Mouse (Mus musculus) gastrocnemius, postnatal 25 days (tissue): ENCODE results near the gene H2afv. TPM values are rescaled to one million over a fixed set of nuclear protein-coding genes. Genes with fewer than 3 reads are reported as not detected.

ENCODE experiments used
- DNase-seq: peaks from one replicate; pipeline ENCODE4 v3.0.0; 2022
- microRNA-seq, 2 experiments: library from miRNA; unstranded; fragments of <30 nt; microRNA quantifications; one replicate each; pipeline ENCODE4 v1.2.0; 2021; ENCODE audit warnings: borderline replicate concordance in 2 of 2
- total RNA-seq, 2 experiments: library from RNA; stranded (reverse); gene quantifications; 1 replicate in 1 of 2; 2 replicates in 1 of 2; pipeline ENCODE4 v1.2.3; 2021

The H2afv gene
- total RNA-seq, 2 experiments from 2014 or later: 44.6 TPM

GRCm38 (mm10) chr11:6389483-6389921, 54.7 kb downstream of the H2afv start:
- no peak for DNase-seq

- peak; percentile 95 for DNase-seq
These were observed 55.4 kb downstream of the H2afv start, which contains the start of gene Zmiz2 for GRCm38 (mm10) chr11:6388726-6389413. TSS of gene Zmiz2 (plus strand) at chr11:6389074.

GRCm38 (mm10) chr11:6388126-6388725, 56.0 kb downstream of the H2afv start:
- no peak for DNase-seq

- no peak for DNase-seq
These were observed 63.3 kb downstream of the H2afv start for GRCm38 (mm10) chr11:6380916-6381315.

Small RNA genes lying within 50 kb of the gene (microRNA-seq; reads per million reads assigned to microRNA genes)
- gene Gm22123 (0 reads per million in 2 experiments), gene Mir7651 (0 reads per million in 2 experiments)

Other genes with a start within 250 kb of the H2afv start
- gene A730071L15Rik, start 244.4 kb downstream of the H2afv start, total RNA-seq: under 1 TPM; 0.16 to 0.23 TPM
- gene Nudcd3, start 244.0 kb downstream of the H2afv start, total RNA-seq: 10 to 100 TPM; 57.6 to 60.3 TPM
- under 1 TPM; 0.19 to 0.33 TPM for gene Npc1l1, start 214.3 kb downstream of the H2afv start, total RNA-seq
- gene Ddx56, start 176.7 kb downstream of the H2afv start, total RNA-seq: 10 to 100 TPM; 27.1 to 35.2 TPM
- gene Tmed4, start 169.6 kb downstream of the H2afv start, total RNA-seq: 10 to 100 TPM; 54.1 to 57.4 TPM
- 100 to 1,000 TPM; 664 to 688 TPM for gene Ogdh, start 152.8 kb downstream of the H2afv start, total RNA-seq
- 10 to 100 TPM; 37.4 to 43.0 TPM for gene Zmiz2, start 55.4 kb downstream of the H2afv start, total RNA-seq
- gene Ppia, start 29.0 kb downstream of the H2afv start, total RNA-seq: 100 to 1,000 TPM; 197 to 277 TPM
- 10 to 100 TPM; 21.8 to 21.9 TPM for gene Purb, start 31.5 kb upstream of the H2afv start, total RNA-seq
- gene Myo1g, start 76.5 kb upstream of the H2afv start, total RNA-seq: 1 to 10 TPM in 1 of 2 experiments, under 1 TPM in 1; 0.56 to 1.0 TPM
- gene Ccm2, start 102.4 kb upstream of the H2afv start, total RNA-seq: 10 to 100 TPM; 20.1 to 20.8 TPM
- under 1 TPM; 0.32 to 0.41 TPM for gene Nacad, start 161.6 kb upstream of the H2afv start, total RNA-seq
- gene Tbrg4, start 181.6 kb upstream of the H2afv start, total RNA-seq: 10 to 100 TPM; 67.6 to 72.3 TPM
- not detected for gene Wap, start 194.2 kb upstream of the H2afv start, total RNA-seq
- under 1 TPM; 0.29 to 0.72 TPM for gene Ramp3, start 214.1 kb upstream of the H2afv start, total RNA-seq